Mouse (Mus musculus) CH12.LX (cell line): ENCODE data around the gene Vcan.

Experiments used
- CTCF ChIP-seq, 2 experiments: IDR thresholded peaks in 1 of 2; conservative IDR thresholded peaks in 1 of 2; 2 replicates each; pipeline ENCODE4 v1.5.1; 2011 to 2012; ENCODE audit warnings: low read depth in 2 of 2, low read length in 2 of 2, improper control_type of control experiment in 1 of 2, inconsistent platforms in 1 of 2, mild to moderate bottlenecking in 1 of 2, moderate library complexity in 1 of 2
- ETS1 ChIP-seq: conservative IDR thresholded peaks from 2 replicates; pipeline ENCODE4 v1.6.1; 2012; ENCODE audit warnings: low read depth, mild to moderate bottlenecking, inconsistent platforms, low read length, improper control_type of control experiment, moderate library complexity
- IRF4 ChIP-seq: IDR thresholded peaks from 2 replicates; pipeline ENCODE4 v1.6.1; 2014; ENCODE audit warnings: low read depth, mild to moderate bottlenecking, inconsistent platforms, low read length, improper control_type of control experiment
- KAT2A ChIP-seq: IDR thresholded peaks from 2 replicates; pipeline ENCODE4 v1.6.1; 2012; ENCODE audit warnings: low read length, improper control_type of control experiment, inconsistent platforms; ENCODE audit not compliant: insufficient replicate concordance
- MAFK ChIP-seq: IDR thresholded peaks from 2 replicates; pipeline ENCODE4 v1.6.1; 2011; ENCODE audit warnings: low read length, improper control_type of control experiment; ENCODE audit not compliant: insufficient replicate concordance
- MAZ ChIP-seq: IDR thresholded peaks from 2 replicates; pipeline ENCODE4 v1.6.1; 2012; ENCODE audit warnings: low read depth, mild to moderate bottlenecking, inconsistent platforms, low read length, improper control_type of control experiment, moderate library complexity
- MYC ChIP-seq: IDR thresholded peaks from 2 replicates; pipeline ENCODE4 v1.6.1; 2011; ENCODE audit warnings: low read depth, mild to moderate bottlenecking, improper control_type of control experiment, low read length
- POLR2A ChIP-seq: IDR thresholded peaks from 2 replicates; pipeline ENCODE4 v1.6.1; 2011; ENCODE audit warnings: low read depth, mild to moderate bottlenecking, improper control_type of control experiment, low read length
- RCOR1 ChIP-seq: conservative IDR thresholded peaks from 2 replicates; pipeline ENCODE4 v1.6.1; 2012; ENCODE audit warnings: low read depth, mild to moderate bottlenecking, inconsistent platforms, low read length, improper control_type of control experiment
- SMC3 ChIP-seq: IDR thresholded peaks from 2 replicates; pipeline ENCODE4 v1.6.1; 2011; ENCODE audit warnings: low read depth, low read length, improper control_type of control experiment
- TCF12 ChIP-seq: IDR thresholded peaks from 2 replicates; pipeline ENCODE4 v1.6.1; 2014; ENCODE audit warnings: low read depth, mild to moderate bottlenecking, inconsistent platforms, low read length, improper control_type of control experiment
- ZMIZ1 ChIP-seq: IDR thresholded peaks from 2 replicates; pipeline ENCODE4 v1.6.1; 2012; ENCODE audit warnings: low read depth, mild to moderate bottlenecking, inconsistent platforms, low read length, improper control_type of control experiment

DNA sequence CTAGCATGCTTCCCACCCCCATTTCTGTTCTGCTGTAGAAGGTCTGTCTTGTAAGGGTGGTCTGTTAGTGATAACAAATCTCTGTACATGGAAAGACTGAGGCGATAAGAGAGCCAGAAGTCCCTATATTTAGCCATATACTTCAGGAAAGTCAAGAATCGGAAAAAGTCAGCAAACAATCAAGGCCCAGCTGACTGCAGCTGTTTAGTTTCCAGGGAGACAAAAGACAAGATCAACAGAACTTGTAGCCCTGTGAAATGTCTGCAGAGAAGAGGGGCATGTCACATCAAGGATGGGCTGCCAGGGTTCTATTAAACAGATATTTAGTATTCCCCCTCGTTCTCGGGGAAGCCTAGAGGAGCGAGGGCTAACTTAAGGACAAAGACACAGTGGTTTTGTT, 7.2 kb downstream of the Vcan start:
- TF ChIP-seq CTCF (conservative IDR thresholded peaks at IDR 0.05 in 1 of 2, IDR thresholded peaks at IDR 0.05 in 1 of 2; ENCODE audit: low read depth in 2 of 2, low read length in 2 of 2) (no peak), KAT2A (no peak), MYC (no peak), POLR2A (no peak), IRF4 (no peak), RCOR1 (no peak), MAFK (no peak), TCF12 (no peak), ETS1 (no peak), MAZ (no peak), SMC3 (no peak), ZMIZ1 (no peak)
